Comparison of ENCODE assay signal across 8 mouse cellular contexts in the genomic region with DNA sequence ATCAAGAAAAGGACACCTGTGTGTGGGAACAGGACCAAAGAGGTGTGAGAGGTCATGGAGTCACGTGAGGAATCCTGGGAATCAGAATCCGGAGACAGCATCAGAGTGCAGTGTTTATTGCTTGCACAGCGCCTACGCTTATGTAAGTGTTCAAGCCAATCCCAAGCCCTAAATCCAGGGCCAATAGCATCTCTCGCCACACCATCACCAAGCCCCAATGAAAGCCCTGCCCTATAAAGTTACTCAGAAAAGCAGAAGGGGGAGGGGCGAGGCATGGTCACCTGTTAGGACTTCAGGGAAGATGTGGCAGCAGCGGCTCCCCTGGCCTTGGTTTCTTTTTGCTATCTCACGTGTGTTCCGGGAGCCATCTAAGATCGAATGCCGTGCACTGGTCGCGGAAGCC. TPM values are rescaled to one million over a fixed set of nuclear protein-coding genes. Genes with fewer than 3 reads are reported as not detected.
DNase-seq lines count a peak whose midpoint lies in the region; ATAC-seq lines count a peak whose summit lies in the region.

No protein-coding gene starts in this region.

- no peaks in the 10 kb centered on the region for H3K9me3 ChIP-seq in heart, embryonic 13.5 days

- H3K36me3 ChIP-seq in heart, embryonic 13.5 days, result peaks cover 2% of the 10 kb centered on the region

- peak overlapping the region; percentile 46 for H3K4me3 ChIP-seq in heart, embryonic 13.5 days

- DNase-seq in CD4-positive, CD25-positive, alpha-beta regulatory T cell, adult 2 months (ENCODE audit: low read depth, low spot score), result peak; percentile 86
- DNase-seq in R1 (ENCODE audit: low read depth, low spot score), result peak; percentile 89
- DNase-seq in embryo, embryonic 10.5 days (ENCODE audit: low spot score), result peak; percentile 68
- peak; percentile 50 for DNase-seq in kidney, postnatal 10 days
- peak; percentile 52 to 55 for DNase-seq in lung, postnatal 4 days
- DNase-seq in spleen, adult 18-20 months, result peak; percentile 50 to 55
- DNase-seq in right cerebral cortex, postnatal 10 days (ENCODE audit: low spot score in 2 of 2), result no peak

- H3K27ac ChIP-seq in heart, embryonic 13.5 days (replicated peaks), result no peak overlapping the region

- 16% methylated on average over 13 of the region's 13 CpGs for WGBS in heart, embryonic 13.5 days

- peak overlapping the region; percentile 66 for H3K4me2 ChIP-seq in heart, embryonic 13.5 days

- ATAC-seq in heart, embryonic 13.5 days (ENCODE audit: extremely low read depth, insufficient number of reproducible peaks, low FRiP score, low TSS enrichment), result no peak

- peak overlapping the region; percentile 60 for H3K9ac ChIP-seq in heart, embryonic 13.5 days

- peaks cover 12% of the 10 kb centered on the region for H3K4me1 ChIP-seq in heart, embryonic 13.5 days

- H3K27me3 ChIP-seq in heart, embryonic 13.5 days (replicated peaks), result no peaks in the 10 kb centered on the region; the same call in 1 of the 2 replicates

RNA-seq across cellular contexts. Expression of a gene that starts 14.9 kb away (rescaled TPM):
- polyA plus RNA-seq in heart, embryonic 13.5 days (2015; fragmentation: Nextera tagmentation; extraction: Ambion mirVana), result 308 and 402 TPM in 2 replicates

Comparison
In these comparisons a context has a peak if more than half of its experiments do, and no peak if none do; other contexts are left out.
1. DNase-seq: peak in CD4-positive, CD25-positive, alpha-beta regulatory T cell, adult 2 months (single experiment), R1 (single experiment), embryo, embryonic 10.5 days (single experiment), kidney, postnatal 10 days (single experiment), lung, postnatal 4 days (2 of 2) and spleen, adult 18-20 months (2 of 2); none in right cerebral cortex, postnatal 10 days (0 of 2).